Mouse (Mus musculus): ENCODE measurements around the gene Smarcad1. TPM values are rescaled to one million over a fixed set of nuclear protein-coding genes. Genes with fewer than 3 reads are reported as not detected.

Gene Smarcad1
- polyA plus RNA-seq, 1 experiment from 2014 or later = 19.6 TPM

DNA sequence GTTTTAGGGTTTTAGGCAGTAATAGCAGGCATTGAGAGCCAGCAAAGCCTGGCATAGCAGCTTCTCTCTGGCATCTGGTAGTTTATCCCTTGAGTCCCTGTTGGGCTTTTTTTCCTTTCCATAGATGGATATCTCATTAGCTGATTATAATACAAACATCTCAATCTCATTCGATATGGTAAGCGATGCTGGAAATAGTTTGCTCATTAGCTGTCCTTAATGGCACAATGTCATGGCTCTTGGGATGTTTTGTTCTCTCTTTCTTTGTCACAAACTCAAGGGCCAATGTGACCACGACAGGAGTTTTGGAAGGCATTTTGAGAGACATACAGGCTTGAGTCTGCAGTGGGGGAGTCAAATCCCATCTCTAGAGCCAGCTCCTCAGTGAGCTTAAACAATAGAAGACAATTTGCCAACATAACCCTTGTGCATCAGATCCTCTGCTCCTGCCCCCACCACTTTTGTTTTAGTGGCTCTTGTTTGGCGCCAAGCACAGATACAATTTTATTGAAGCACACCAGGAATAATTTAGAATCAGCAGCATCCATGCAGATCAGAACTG lies 117.1 kb downstream of the Smarcad1 start:
- TF ChIP-seq EP300 (IDR thresholded peaks at IDR 0.05; ENCODE audit: low read depth) = no peak
- Histone ChIP-seq H3K27ac (ENCODE audit: low read depth) (no peak overlapping the region), H3K4me3 (ENCODE audit: low read depth, low read length) (no peak overlapping the region), H3K9ac (replicated peaks) (no peak overlapping the region), H3K9me3 (ENCODE audit: low read length) (no peaks in the 10 kb centered on the region), H3K27me3 (ENCODE audit: insufficient read depth, low read length) (no peaks in the 10 kb centered on the region), H3K4me1 (ENCODE audit: insufficient read depth) (no peaks in the 10 kb centered on the region), H3K36me3 (replicated peaks; ENCODE audit: insufficient read depth, low read length) (no peaks in the 10 kb centered on the region), H3K4me2 (ENCODE audit: low read depth, low read length) (no peak overlapping the region)
- WGBS (ENCODE audit: insufficient replicate concordance) = 80% methylated on average over 4 of the region's 4 CpGs
- DNase-seq = no peak
- ATAC-seq = no peak

DNA sequence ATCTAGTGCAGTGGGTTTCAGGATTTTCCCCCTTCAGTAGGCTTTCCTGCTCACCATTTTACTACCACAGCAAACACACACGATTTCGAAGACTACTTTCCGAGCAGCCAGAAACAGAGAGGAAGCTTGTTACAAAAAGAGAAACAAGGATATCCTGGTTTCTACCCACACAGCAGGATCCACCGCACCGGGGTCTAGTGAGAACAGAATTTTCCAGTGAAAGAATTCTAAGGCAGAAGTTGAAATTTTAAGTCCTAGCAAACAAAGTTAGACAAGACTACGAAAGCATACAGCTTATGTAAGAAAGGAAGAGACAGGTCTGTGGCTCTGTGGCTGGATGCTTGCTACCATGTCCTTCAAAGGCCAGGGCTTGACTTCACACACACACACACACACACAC lies 121.8 kb downstream of the Smarcad1 start:
- Histone ChIP-seq H3K4me1 (ENCODE audit: insufficient read depth) (no peaks in the 10 kb centered on the region), H3K36me3 (replicated peaks; ENCODE audit: insufficient read depth, low read length) (no peaks in the 10 kb centered on the region)

DNA sequence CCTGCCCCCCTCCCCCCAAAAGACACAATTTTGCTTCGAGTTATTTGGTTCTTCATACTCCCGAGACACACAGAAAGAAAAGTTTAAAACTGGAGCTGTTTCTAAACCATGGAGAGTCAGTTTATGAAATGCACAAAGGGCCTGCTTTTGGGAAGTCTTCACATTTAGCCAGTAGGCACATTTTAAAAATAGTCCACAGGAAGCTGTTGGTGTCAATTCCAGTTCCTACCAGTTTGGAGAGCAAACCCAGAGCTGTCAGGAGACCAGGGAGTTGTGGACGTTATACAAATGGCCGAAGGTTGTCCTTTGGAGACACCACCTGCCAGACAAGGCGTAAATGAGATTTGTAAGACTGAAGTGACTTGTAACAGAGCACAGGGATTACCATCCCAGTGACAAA lies 122.6 kb downstream of the Smarcad1 start:
- 41% methylated on average over 5 of the region's 5 CpGs for WGBS (ENCODE audit: insufficient replicate concordance)
- no peaks in the 10 kb centered on the region for H3K36me3 ChIP-seq (replicated peaks; ENCODE audit: insufficient read depth, low read length)
- no peak overlapping the region for H3K4me3 ChIP-seq (ENCODE audit: low read depth, low read length)
- no peaks in the 10 kb centered on the region for H3K9me3 ChIP-seq (ENCODE audit: low read length)
- H3K9ac ChIP-seq (replicated peaks) = no peak overlapping the region
- H3K4me1 ChIP-seq (ENCODE audit: insufficient read depth) = no peaks in the 10 kb centered on the region
- ATAC-seq (no peak), DNase-seq (no peak)
- H3K27ac ChIP-seq (ENCODE audit: low read depth) = no peak overlapping the region
- no peak overlapping the region for H3K4me2 ChIP-seq (ENCODE audit: low read depth, low read length)
- TF ChIP-seq CTCF (IDR thresholded peaks at IDR 0.05; ENCODE audit: low read depth) (no peak), EP300 (IDR thresholded peaks at IDR 0.05; ENCODE audit: low read depth) (no peak)
- H3K27me3 ChIP-seq (ENCODE audit: insufficient read depth, low read length) = no peaks in the 10 kb centered on the region

More for the DNA sequence above, 121.8 kb downstream of the Smarcad1 start:
- no peak overlapping the region for H3K4me3 ChIP-seq (ENCODE audit: low read depth, low read length)
- H3K9ac ChIP-seq (replicated peaks) = no peak overlapping the region
- ATAC-seq = no peak
- 32% methylated on average over 6 of the region's 6 CpGs for WGBS (ENCODE audit: insufficient replicate concordance)
- no peak for DNase-seq
- H3K4me2 ChIP-seq (ENCODE audit: low read depth, low read length) = no peak overlapping the region
- no peak overlapping the region for H3K27ac ChIP-seq (ENCODE audit: low read depth)
- no peaks in the 10 kb centered on the region for H3K27me3 ChIP-seq (ENCODE audit: insufficient read depth, low read length)
- no peaks in the 10 kb centered on the region for H3K9me3 ChIP-seq (ENCODE audit: low read length)
- TF ChIP-seq EP300 (IDR thresholded peaks at IDR 0.05; ENCODE audit: low read depth) = no peak
- no peak for TF ChIP-seq CTCF (IDR thresholded peaks at IDR 0.05; ENCODE audit: low read depth)

Other genes starting within 250 kb of the Smarcad1 start
- gene Hpgds, start 102.3 kb downstream of the Smarcad1 start, polyA plus RNA-seq (2015; fragmentation: Nextera tagmentation; extraction: Ambion mirVana) = 3.6 and 3.7 TPM in 2 replicates